ENCODE assay signal across 13 mouse cellular contexts in genomic region chr8:10645740-10646139, GRCm38 (mm10).
"Had no signal": no experiment of that assay in that cellular context is flagged by ENCODE, and none has a peak within 500 bp of the region (broad histone marks: within the 10 kb centered on the region; RNA-seq: fewer than 3 reads in every experiment).

No protein-coding gene starts in this region.

- H3K4me1 ChIP-seq: stomach, embryonic 15.5 days had no signal

- DNase-seq: kidney, postnatal 10 days; kidney, postnatal 4 days; left cerebral cortex, postnatal 4 days; lung, adult 18-20 months; midbrain, embryonic 14.5 days; thymus, adult 2 months; thymus, postnatal 25 days had no signal

- H3K27ac ChIP-seq: layer of hippocampus, adult 2 months; limb, embryonic 13.5 days; liver, embryonic 14.5 days; midbrain, embryonic 10.5 days; neural tube, embryonic 13.5 days; stomach, embryonic 15.5 days had no signal

- H3K4me3 ChIP-seq: layer of hippocampus, adult 2 months; limb, embryonic 13.5 days; midbrain, embryonic 10.5 days; neural tube, embryonic 13.5 days; stomach, embryonic 15.5 days had no signal
